Mouse (Mus musculus): ENCODE results near the gene Mob1a.

DNA sequence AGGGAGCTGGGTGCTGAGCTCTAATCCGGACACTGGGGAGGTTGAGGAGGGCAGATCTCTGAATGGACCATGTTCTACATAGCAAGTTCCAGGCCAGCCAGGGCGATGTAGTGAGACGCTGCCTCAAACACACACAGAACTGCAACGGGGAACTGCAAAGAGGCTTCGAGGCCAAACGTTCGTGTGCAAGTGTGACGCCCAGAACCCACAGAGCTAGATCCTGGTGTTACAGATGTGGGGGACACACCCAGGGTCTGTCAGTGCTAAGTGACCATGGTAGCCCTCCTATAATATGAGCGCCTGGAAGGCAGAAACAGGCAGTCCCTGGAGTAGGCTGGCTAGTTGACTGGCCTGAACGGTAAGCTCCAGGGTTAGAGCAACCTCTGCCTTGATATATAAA is 31.6 kb downstream of the Mob1a start:
- no peak for TF ChIP-seq ZC3H11A (IDR thresholded peaks at IDR 0.05; ENCODE audit: borderline replicate concordance, low read depth, low read length)
- TF ChIP-seq HCFC1 (IDR thresholded peaks at IDR 0.05; ENCODE audit: borderline replicate concordance, insufficient read depth, low read length): no peak
- TF ChIP-seq CHD2 (IDR thresholded peaks at IDR 0.05; ENCODE audit: low read depth, low read length): no peak

Data from ES-E14 (cell line).